Mouse (Mus musculus) T-cell, adult 66 days (primary cell): ENCODE measurements around the gene AI467606. TPM values are rescaled to one million over a fixed set of nuclear protein-coding genes. Genes with fewer than 3 reads are reported as not detected.

Source experiments
- total RNA-seq, 2 experiments: library from RNA; stranded (reverse); gene quantifications; 3 replicates in 1 of 2; 4 replicates in 1 of 2; pipeline ENCODE4 v1.2.4; 2023

Gene AI467606
- total RNA-seq = 10 to 100 TPM; 75.6 to 83.3 TPM

GRCm38 (mm10) chr7:127091114-127091896, at the start of gene AI467606:
Gene AI467606, plus strand, starts transcription at chr7:127091359.

GRCm38 (mm10) chr7:127041851-127042672, 49.1 kb upstream of the AI467606 start, which contains the start of gene Kif22:
Gene Kif22, minus strand, starts transcription at chr7:127042471.

DNA sequence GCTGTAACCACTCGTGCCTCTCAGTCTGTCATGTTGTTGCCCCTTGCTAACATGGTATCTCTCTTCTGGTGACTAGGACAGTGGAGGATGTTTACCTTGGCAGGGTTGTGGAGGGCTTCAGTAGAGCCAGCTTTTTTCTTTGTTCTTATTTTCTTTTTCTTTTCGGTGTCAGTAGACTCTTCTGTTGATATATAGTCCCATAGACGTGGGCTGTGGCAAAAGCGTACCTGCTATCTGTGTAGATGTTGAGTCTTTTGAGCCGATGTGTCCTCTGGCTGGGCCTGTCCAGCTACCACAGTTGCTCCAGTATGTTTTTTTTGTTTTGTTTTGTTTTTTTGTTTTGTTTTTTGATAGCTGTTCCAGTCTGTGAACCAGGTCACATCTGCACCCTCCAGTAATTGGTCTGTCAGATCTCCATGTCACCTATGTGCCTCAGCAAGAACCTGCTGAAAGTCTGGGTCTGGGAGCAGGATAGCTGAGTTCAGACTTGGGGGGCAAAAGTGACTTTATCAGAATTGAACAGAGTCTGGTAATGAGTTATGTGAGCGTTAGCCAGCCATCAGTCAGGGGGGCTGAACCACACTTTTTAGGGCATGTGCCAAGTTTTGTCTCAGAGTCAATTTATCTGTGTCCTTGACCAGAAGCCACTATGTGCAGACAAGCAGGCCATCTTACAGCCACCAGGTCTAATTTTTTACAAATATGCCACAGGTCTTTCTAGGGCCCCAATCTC, 3.7 kb upstream of the AI467606 start, which contains the start of gene Zg16:
Zg16 (minus strand) TSS at position 51 of the 733 bp plus-strand sequence.

GRCm38 (mm10) chr7:127121911-127122270, 30.7 kb downstream of the AI467606 start, which contains the start of gene Qprt:
Gene Qprt, minus strand, starts transcription at chr7:127122226.

GRCm38 (mm10) chr7:127137262-127138017, 46.3 kb downstream of the AI467606 start, which contains the start of gene Spn:
Gene Spn, minus strand, starts transcription at chr7:127137823.

Other genes with a start within 250 kb of the AI467606 start
- not detected for gene Doc2a, start 243.9 kb upstream of the AI467606 start, total RNA-seq
- gene Hirip3, start 229.4 kb upstream of the AI467606 start, total RNA-seq = 10 to 100 TPM; 22.0 to 25.4 TPM
- 10 to 100 TPM; 68.2 to 83.5 TPM for gene Ino80e, start 229.0 kb upstream of the AI467606 start, total RNA-seq
- 100 to 1,000 TPM in 1 of 2 experiments, 10 to 100 TPM in 1; 91.4 to 105 TPM for gene Taok2, start 206.7 kb upstream of the AI467606 start, total RNA-seq
- 10 to 100 TPM; 27.4 to 28.3 TPM for gene Tmem219, start 168.4 kb upstream of the AI467606 start, total RNA-seq
- gene Kctd13, start 162.5 kb upstream of the AI467606 start, total RNA-seq = 10 to 100 TPM; 33.0 to 38.9 TPM
- not detected for gene Asphd1, start 141.8 kb upstream of the AI467606 start, total RNA-seq
- gene Sez6l2, start 140.8 kb upstream of the AI467606 start, total RNA-seq = 10 to 100 TPM in 1 of 2 experiments, 1 to 10 TPM in 1; 9.7 to 10.1 TPM
- 100 to 1,000 TPM; 159 to 167 TPM for gene Cdipt, start 115.4 kb upstream of the AI467606 start, total RNA-seq
- gene Cdiptos, start 115.3 kb upstream of the AI467606 start, total RNA-seq = not detected
- 10 to 100 TPM; 30.2 to 36.9 TPM for gene Mvp, start 76.7 kb upstream of the AI467606 start, total RNA-seq
- 1 to 10 TPM; 3.6 to 4.6 TPM for gene Pagr1b, start 74.9 kb upstream of the AI467606 start, total RNA-seq
- gene Pagr1a, start 74.0 kb upstream of the AI467606 start, total RNA-seq = 10 to 100 TPM; 24.7 to 40.0 TPM
- 10 to 100 TPM; 20.9 to 36.5 TPM for gene Gm42742, start 70.3 kb upstream of the AI467606 start, total RNA-seq
- 1 to 10 TPM; 5.0 to 7.0 TPM for gene Prrt2, start 70.1 kb upstream of the AI467606 start, total RNA-seq
- gene Maz, start 64.3 kb upstream of the AI467606 start, total RNA-seq = 100 to 1,000 TPM; 237 to 238 TPM
- 1 to 10 TPM; 3.6 to 4.8 TPM for gene Kif22, start 48.9 kb upstream of the AI467606 start, total RNA-seq
- under 1 TPM in 1 of 2 experiments, not detected in 1; 0.82 TPM for gene Zg16, start 4.0 kb upstream of the AI467606 start, total RNA-seq
- gene Qprt, start 30.9 kb downstream of the AI467606 start, total RNA-seq = 10 to 100 TPM; 39.1 to 46.5 TPM
- 100 to 1,000 TPM; 266 to 304 TPM for gene Spn, start 46.5 kb downstream of the AI467606 start, total RNA-seq
- 10 to 100 TPM; 70.4 to 77.9 TPM for gene Cd2bp2, start 104.7 kb downstream of the AI467606 start, total RNA-seq
- 10 to 100 TPM; 58.5 to 73.0 TPM for gene Tbc1d10b, start 117.1 kb downstream of the AI467606 start, total RNA-seq
- gene Mylpf, start 117.5 kb downstream of the AI467606 start, total RNA-seq = 10 to 100 TPM; 16.3 to 22.4 TPM
- gene Zfp553, start 141.7 kb downstream of the AI467606 start, total RNA-seq = 10 to 100 TPM; 15.5 to 18.3 TPM
- 100 to 1,000 TPM; 694 to 706 TPM for gene Sept1, start 141.8 kb downstream of the AI467606 start, total RNA-seq
- gene Zfp771, start 152.9 kb downstream of the AI467606 start, total RNA-seq = 10 to 100 TPM in 1 of 2 experiments, 1 to 10 TPM in 1; 8.1 to 10.4 TPM
- 10 to 100 TPM; 13.0 to 21.1 TPM for gene Dctpp1, start 169.3 kb downstream of the AI467606 start, total RNA-seq
- gene Sephs2, start 182.7 kb downstream of the AI467606 start, total RNA-seq = 10 to 100 TPM; 31.2 to 35.2 TPM
- 100 to 1,000 TPM; 259 to 272 TPM for gene Itgal, start 204.9 kb downstream of the AI467606 start, total RNA-seq